Mouse (Mus musculus): Measurements from ENCODE around the gene Ube2f. TPM values are rescaled to one million over a fixed set of nuclear protein-coding genes. Genes with fewer than 3 reads are reported as not detected.

Ube2f gene
- polyA plus RNA-seq, 1 experiment, result 19.5 TPM

DNA sequence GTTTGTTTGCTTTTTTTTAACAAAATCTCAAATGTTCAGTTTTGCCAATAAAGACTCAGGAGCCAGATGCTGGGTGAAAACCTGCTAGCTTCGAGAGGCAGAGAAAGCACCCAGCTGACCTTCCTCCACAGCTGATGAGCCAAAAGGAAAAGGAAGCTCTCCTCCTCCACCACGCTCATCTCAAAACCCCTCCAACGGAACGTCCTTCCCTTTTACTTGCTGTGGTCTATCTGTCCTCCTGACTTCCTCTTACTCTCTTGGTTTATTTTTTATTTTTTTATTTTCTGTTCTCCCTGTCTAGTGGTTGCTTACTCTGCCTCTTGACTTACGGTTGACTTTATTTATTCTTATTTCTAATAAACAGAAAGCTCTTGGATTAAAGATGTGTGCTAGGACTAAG lies 14.7 kb upstream of the Ube2f start:
- Histone ChIP-seq H3K36me3 (ENCODE audit: control insufficient read depth, insufficient read depth, low read length) (no peaks in the 10 kb centered on the region), H3K27me3 (ENCODE audit: control insufficient read depth, insufficient read depth, low read length) (no peaks in the 10 kb centered on the region), H3K4me1 (ENCODE audit: control insufficient read depth, insufficient read depth, insufficient read length, low read length) (peaks cover 2% of the 10 kb centered on the region; the same call in 1 of the 2 replicates), H3K4me3 (ENCODE audit: low read depth, low read length) (no peak overlapping the region), H3K27ac (ENCODE audit: insufficient read depth, low read depth, low read length) (no peak overlapping the region)
- TF ChIP-seq POLR2A (IDR thresholded peaks at IDR 0.05; ENCODE audit: low read depth, low read length) (no peak), CTCF (IDR thresholded peaks at IDR 0.05; ENCODE audit: extremely low read depth, insufficient read length, insufficient replicate concordance, low read depth, low read length) (no peak)
- 55% methylated on average over 5 of the region's 5 CpGs for WGBS

DNA sequence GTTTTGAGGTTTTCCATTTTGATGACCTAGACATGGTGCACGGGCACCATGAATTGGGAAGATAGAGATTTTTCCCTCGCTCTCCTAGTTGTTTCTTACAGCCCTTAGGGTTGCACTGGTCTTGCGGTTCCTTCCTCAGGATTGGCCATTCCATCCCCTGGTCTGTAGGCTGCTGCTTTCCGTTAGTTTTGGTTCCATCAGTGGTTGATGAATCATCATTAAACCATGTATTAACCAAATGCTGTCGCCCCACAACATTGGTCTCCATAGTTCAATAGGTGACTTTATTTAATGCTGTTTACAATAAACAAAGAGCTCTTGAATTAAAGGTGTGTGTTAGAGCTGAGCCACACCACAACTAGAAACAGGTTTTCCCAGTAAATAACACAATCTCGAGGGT lies 12.4 kb upstream of the Ube2f start:
- 74% methylated on average over 6 of the region's 6 CpGs for WGBS
- Histone ChIP-seq H3K4me1 (ENCODE audit: control insufficient read depth, insufficient read depth, insufficient read length, low read length) (peaks cover 8% of the 10 kb centered on the region; the same call in 1 of the 2 replicates), H3K4me3 (ENCODE audit: low read depth, low read length) (no peak overlapping the region), H3K27ac (ENCODE audit: insufficient read depth, low read depth, low read length) (no peak overlapping the region), H3K36me3 (ENCODE audit: control insufficient read depth, insufficient read depth, low read length) (no peaks in the 10 kb centered on the region), H3K27me3 (ENCODE audit: control insufficient read depth, insufficient read depth, low read length) (no peaks in the 10 kb centered on the region)
- TF ChIP-seq CTCF (IDR thresholded peaks at IDR 0.05; ENCODE audit: extremely low read depth, insufficient read length, insufficient replicate concordance, low read depth, low read length) (no peak), POLR2A (IDR thresholded peaks at IDR 0.05; ENCODE audit: low read depth, low read length) (no peak)

GRCm38 (mm10) chr1:91239112-91239511 lies 11.0 kb upstream of the Ube2f start:
- WGBS, result 21% methylated on average over 5 of the region's 5 CpGs
- TF ChIP-seq POLR2A (IDR thresholded peaks at IDR 0.05; ENCODE audit: low read depth, low read length) (no peak), CTCF (IDR thresholded peaks at IDR 0.05; ENCODE audit: extremely low read depth, insufficient read length, insufficient replicate concordance, low read depth, low read length) (peak; percentile 68; the same call in 1 of the 2 replicates)

DNA sequence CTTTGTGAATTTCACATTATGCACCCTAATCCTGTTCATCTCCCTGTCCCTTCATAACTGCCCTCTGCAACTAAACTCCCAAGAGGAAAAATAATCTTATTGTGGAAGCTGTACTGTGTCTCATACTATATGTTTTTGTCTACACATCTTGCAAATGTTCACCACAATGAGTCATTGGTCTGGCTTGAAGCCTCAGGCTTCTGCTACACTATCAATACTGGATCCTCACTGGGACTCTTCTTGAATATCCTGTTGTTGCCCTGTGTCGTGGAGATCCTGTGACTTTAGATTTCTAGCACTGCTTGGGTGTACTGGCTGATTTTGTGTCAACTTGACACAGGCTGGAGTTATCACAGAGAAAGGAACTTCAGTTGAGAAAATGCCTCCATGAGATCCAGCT lies 10.3 kb upstream of the Ube2f start:
- Histone ChIP-seq H3K27ac (ENCODE audit: insufficient read depth, low read depth, low read length) (no peak overlapping the region), H3K4me3 (ENCODE audit: low read depth, low read length) (no peak overlapping the region), H3K27me3 (ENCODE audit: control insufficient read depth, insufficient read depth, low read length) (no peaks in the 10 kb centered on the region), H3K36me3 (ENCODE audit: control insufficient read depth, insufficient read depth, low read length) (no peaks in the 10 kb centered on the region), H3K4me1 (ENCODE audit: control insufficient read depth, insufficient read depth, insufficient read length, low read length) (peaks cover 8% of the 10 kb centered on the region; the same call in 1 of the 2 replicates)
- TF ChIP-seq POLR2A (IDR thresholded peaks at IDR 0.05; ENCODE audit: low read depth, low read length) (no peak), CTCF (IDR thresholded peaks at IDR 0.05; ENCODE audit: extremely low read depth, insufficient read length, insufficient replicate concordance, low read depth, low read length) (no peak)
- 71% methylated on average over 1 of the region's 1 CpGs for WGBS

More at GRCm38 (mm10) chr1:91239112-91239511, 11.0 kb upstream of the Ube2f start:
- Histone ChIP-seq H3K36me3 (ENCODE audit: control insufficient read depth, insufficient read depth, low read length) (no peaks in the 10 kb centered on the region), H3K4me1 (ENCODE audit: control insufficient read depth, insufficient read depth, insufficient read length, low read length) (peaks cover 8% of the 10 kb centered on the region; the same call in 1 of the 2 replicates), H3K27ac (ENCODE audit: insufficient read depth, low read depth, low read length) (no peak overlapping the region), H3K4me3 (ENCODE audit: low read depth, low read length) (no peak overlapping the region), H3K27me3 (ENCODE audit: control insufficient read depth, insufficient read depth, low read length) (no peaks in the 10 kb centered on the region)

DNA sequence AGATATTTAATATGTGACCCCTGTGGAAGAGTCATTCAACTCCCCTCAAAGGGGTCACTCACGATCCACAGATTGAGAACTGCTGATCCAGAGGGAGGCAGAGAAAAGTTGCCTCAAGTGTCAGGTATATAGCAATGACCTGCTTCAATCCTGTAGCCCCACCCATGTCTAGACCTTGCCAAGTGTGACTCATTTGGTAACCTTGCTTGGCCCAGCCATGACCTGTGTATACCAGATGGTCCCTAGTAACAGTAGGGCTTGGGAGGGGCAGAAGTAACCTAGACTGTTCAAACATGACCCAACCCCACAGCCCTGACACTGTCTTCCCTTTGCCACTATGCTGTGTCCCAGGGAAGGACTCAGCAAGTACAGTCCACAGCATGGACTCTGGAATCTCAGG lies 9.4 kb upstream of the Ube2f start:
- Histone ChIP-seq H3K36me3 (ENCODE audit: control insufficient read depth, insufficient read depth, low read length) (no peaks in the 10 kb centered on the region), H3K4me1 (ENCODE audit: control insufficient read depth, insufficient read depth, insufficient read length, low read length) (peaks cover 8% of the 10 kb centered on the region; the same call in 1 of the 2 replicates), H3K27me3 (ENCODE audit: control insufficient read depth, insufficient read depth, low read length) (no peaks in the 10 kb centered on the region), H3K27ac (ENCODE audit: insufficient read depth, low read depth, low read length) (no peak overlapping the region), H3K4me3 (ENCODE audit: low read depth, low read length) (no peak overlapping the region)
- WGBS, result 63% methylated on average over 1 of the region's 1 CpGs
- TF ChIP-seq POLR2A (IDR thresholded peaks at IDR 0.05; ENCODE audit: low read depth, low read length), result no peak
- TF ChIP-seq CTCF (IDR thresholded peaks at IDR 0.05; ENCODE audit: extremely low read depth, insufficient read length, insufficient replicate concordance, low read depth, low read length), result no peak

- no peaks in the 10 kb centered on the region for H3K36me3 ChIP-seq (ENCODE audit: control insufficient read depth, insufficient read depth, low read length)
- H3K27me3 ChIP-seq (ENCODE audit: control insufficient read depth, insufficient read depth, low read length), result no peaks in the 10 kb centered on the region
- WGBS, result 76% methylated on average over 4 of the region's 4 CpGs
- H3K27ac ChIP-seq (ENCODE audit: insufficient read depth, low read depth, low read length), result no peak overlapping the region
- H3K4me3 ChIP-seq (ENCODE audit: low read depth, low read length), result no peak overlapping the region
- H3K4me1 ChIP-seq (ENCODE audit: control insufficient read depth, insufficient read depth, insufficient read length, low read length), result peaks cover 8% of the 10 kb centered on the region; the same call in 1 of the 2 replicates
- TF ChIP-seq POLR2A (IDR thresholded peaks at IDR 0.05; ENCODE audit: low read depth, low read length), result no peak
Measured at GRCm38 (mm10) chr1:91241249-91241648, 8.9 kb upstream of the Ube2f start.

GRCm38 (mm10) chr1:91248242-91248641 lies 1.9 kb upstream of the Ube2f start:
- H3K4me1 ChIP-seq (ENCODE audit: control insufficient read depth, insufficient read depth, insufficient read length, low read length), result peaks cover 19% of the 10 kb centered on the region; the same call in 1 of the 2 replicates
- no peaks in the 10 kb centered on the region for H3K27me3 ChIP-seq (ENCODE audit: control insufficient read depth, insufficient read depth, low read length)
- no peaks in the 10 kb centered on the region for H3K36me3 ChIP-seq (ENCODE audit: control insufficient read depth, insufficient read depth, low read length)
- TF ChIP-seq CTCF (IDR thresholded peaks at IDR 0.05; ENCODE audit: extremely low read depth, insufficient read length, insufficient replicate concordance, low read depth, low read length) (no peak), POLR2A (IDR thresholded peaks at IDR 0.05; ENCODE audit: low read depth, low read length) (no peak)
- no peak overlapping the region for H3K4me3 ChIP-seq (ENCODE audit: low read depth, low read length)
- H3K27ac ChIP-seq (ENCODE audit: insufficient read depth, low read depth, low read length), result peak overlapping the region; percentile 61
- WGBS, result 27% methylated on average over 5 of the region's 5 CpGs

Data from small intestine, adult 2 months (tissue).